Mouse (Mus musculus) heart, embryonic 15.5 days (tissue): ENCODE measurements around the gene Arl4c. TPM values are rescaled to one million over a fixed set of nuclear protein-coding genes. Genes with fewer than 3 reads are reported as not detected.
"Not testable (repeated sequence)": the region's sequence is repeated elsewhere in the genome, so short reads cannot be mapped to it uniquely, and the experiment has no call there.

Experiments
- ATAC-seq: fragments of 200-750 bp; cut with Nextera tagmentation; replicated peaks from 2 replicates; pipeline ENCODE4 v1.8.0; 2017; ENCODE audit warnings: low read depth, moderate TSS enrichment; ENCODE audit not compliant: insufficient number of reproducible peaks, insufficient read depth, low FRiP score
- H3K27ac ChIP-seq: fragments of 300-500 bp; sonication (generic); 2 replicates; pipeline ENCODE4 v1.5.1; 2015; ENCODE audit warnings: mild to moderate bottlenecking, inconsistent platforms
- H3K27me3 ChIP-seq: fragments of 300-500 bp; sonication (generic); 2 replicates; pipeline ENCODE4 v1.6.1; 2015; ENCODE audit warnings: inconsistent platforms
- H3K36me3 ChIP-seq: fragments of 300-500 bp; sonication (generic); 2 replicates; pipeline ENCODE4 v1.6.1; 2015; ENCODE audit warnings: mild to moderate bottlenecking, inconsistent platforms
- H3K4me1 ChIP-seq: fragments of 300-500 bp; sonication (generic); replicated peaks from 2 replicates; pipeline ENCODE4 v1.6.1; 2015; ENCODE audit warnings: inconsistent platforms
- H3K4me2 ChIP-seq: fragments of 300-500 bp; sonication (generic); 2 replicates; pipeline ENCODE4 v1.6.1; 2015; ENCODE audit warnings: inconsistent platforms, mild to moderate bottlenecking, moderate library complexity
- H3K4me3 ChIP-seq: fragments of 300-500 bp; sonication (generic); 2 replicates; pipeline ENCODE4 v1.5.1; 2015; ENCODE audit warnings: mild to moderate bottlenecking, inconsistent platforms
- H3K9ac ChIP-seq: fragments of 300-500 bp; sonication (generic); 2 replicates; pipeline ENCODE4 v1.6.1; 2015; ENCODE audit warnings: mild to moderate bottlenecking, inconsistent platforms
- H3K9me3 ChIP-seq: fragments of 300-500 bp; sonication (generic); replicated peaks from 2 replicates; pipeline ENCODE4 v1.6.1; 2016; ENCODE audit warnings: inconsistent platforms
- WGBS: fragments of 180-500 bp; shearing (Covaris S2); methylation state at CpG from one replicate; pipeline ENCODE4 v1.1.7; 2015; ENCODE audit warnings: mixed read lengths; 5-methylcytosine and 5-hydroxymethylcytosine counted together
- polyA plus RNA-seq: library from polyadenylated mRNA; unstranded; fragments of >200 nt; fragmentation: Nextera tagmentation; extraction: Ambion mirVana; gene quantifications from 2 replicates; pipeline ENCODE4 v1.2.1, GENCODE M21; 2015

Arl4c gene
- polyA plus RNA-seq, 1 experiment from 2014 or later = 7.0 TPM

GRCm38 (mm10) chr1:88641194-88641593, 60.8 kb downstream of the Arl4c start:
- WGBS = 83% methylated on average over 3 of the region's 3 CpGs
- Histone ChIP-seq H3K4me3 (no peak overlapping the region), H3K4me2 (no peak overlapping the region), H3K4me1 (peaks cover 15% of the 10 kb centered on the region), H3K27me3 (no peaks in the 10 kb centered on the region), H3K36me3 (no peaks in the 10 kb centered on the region), H3K9ac (no peak overlapping the region), H3K9me3 (no peaks in the 10 kb centered on the region), H3K27ac (no peak overlapping the region)
- no peak for ATAC-seq

GRCm38 (mm10) chr1:88639432-88640281, 62.4 kb downstream of the Arl4c start:
- H3K36me3 ChIP-seq = no peaks in the 10 kb centered on the region
- H3K27me3 ChIP-seq = no peaks in the 10 kb centered on the region
- H3K4me1 ChIP-seq = peaks cover 19% of the 10 kb centered on the region
- peak; percentile 56; the same call in 1 of the 2 replicates for ATAC-seq
- H3K9ac ChIP-seq = no peak overlapping the region
- H3K27ac ChIP-seq = 0 out of 2 replicates have a peak overlapping the region, but pooled peaks have one; percentile 33
- no peak overlapping the region for H3K4me3 ChIP-seq
- WGBS = 16% methylated on average over 10 of the region's 10 CpGs
- no peaks in the 10 kb centered on the region for H3K9me3 ChIP-seq
- peak overlapping the region; percentile 26; the same call in 1 of the 2 replicates for H3K4me2 ChIP-seq

- Histone ChIP-seq H3K9me3 (no peaks in the 10 kb centered on the region), H3K27me3 (no peaks in the 10 kb centered on the region), H3K4me2 (no peak overlapping the region), H3K4me3 (no peak overlapping the region), H3K4me1 (peaks cover 19% of the 10 kb centered on the region), H3K9ac (no peak overlapping the region), H3K27ac (no peak overlapping the region), H3K36me3 (no peaks in the 10 kb centered on the region)
- 78% methylated on average over 4 of the region's 4 CpGs for WGBS
- ATAC-seq = no peak
These were observed 63.4 kb downstream of the Arl4c start for GRCm38 (mm10) chr1:88638622-88639021.

- not testable (repeated sequence) for ATAC-seq
These were observed 65.4 kb downstream of the Arl4c start for GRCm38 (mm10) chr1:88636579-88637161.

GRCm38 (mm10) chr1:88635659-88636058, 66.4 kb downstream of the Arl4c start:
- ATAC-seq = peak; percentile 59
- Histone ChIP-seq H3K9me3 (no peaks in the 10 kb centered on the region), H3K4me3 (no peak overlapping the region), H3K9ac (no peak overlapping the region), H3K4me1 (peaks cover 19% of the 10 kb centered on the region), H3K27ac (peak overlapping the region; percentile 71), H3K4me2 (no peak overlapping the region), H3K27me3 (no peaks in the 10 kb centered on the region), H3K36me3 (no peaks in the 10 kb centered on the region)
- 66% methylated on average over 12 of the region's 12 CpGs for WGBS

More at GRCm38 (mm10) chr1:88636579-88637161, 65.4 kb downstream of the Arl4c start:
- H3K27me3 ChIP-seq, H3K9me3 ChIP-seq, H3K27ac ChIP-seq, H3K4me3 ChIP-seq, H3K9ac ChIP-seq, H3K36me3 ChIP-seq, H3K4me2 ChIP-seq: not testable (repeated sequence)
- H3K4me1 ChIP-seq = peaks cover 19% of the 10 kb centered on the region
- WGBS = 53% methylated on average over 2 of the region's 2 CpGs

GRCm38 (mm10) chr1:88632851-88633250, 69.2 kb downstream of the Arl4c start:
- no peak for ATAC-seq
- no peaks in the 10 kb centered on the region for H3K36me3 ChIP-seq
- no peak overlapping the region for H3K9ac ChIP-seq
- no peaks in the 10 kb centered on the region for H3K27me3 ChIP-seq
- no peak overlapping the region for H3K4me3 ChIP-seq
- no peaks in the 10 kb centered on the region for H3K9me3 ChIP-seq
- 0 out of 2 replicates have a peak, but pooled peaks cover 4% of the 10 kb centered on the region for H3K4me1 ChIP-seq
- no peak overlapping the region for H3K4me2 ChIP-seq
- 71% methylated on average over 6 of the region's 6 CpGs for WGBS
- H3K27ac ChIP-seq = peak overlapping the region; percentile 58

- Histone ChIP-seq H3K4me3 (no peak overlapping the region), H3K9me3 (no peaks in the 10 kb centered on the region), H3K36me3 (no peaks in the 10 kb centered on the region), H3K4me2 (no peak overlapping the region), H3K27me3 (no peaks in the 10 kb centered on the region), H3K27ac (no peak overlapping the region), H3K4me1 (no peaks in the 10 kb centered on the region; the same call in 1 of the 2 replicates), H3K9ac (no peak overlapping the region)
- WGBS = 33% methylated on average over 2 of the region's 2 CpGs
- ATAC-seq = no peak
These were observed 72.0 kb downstream of the Arl4c start for GRCm38 (mm10) chr1:88629966-88630488.

GRCm38 (mm10) chr1:88625190-88625589, 76.8 kb downstream of the Arl4c start:
- Histone ChIP-seq H3K9ac (no peak overlapping the region), H3K4me2 (no peak overlapping the region), H3K4me3 (no peak overlapping the region), H3K9me3 (no peaks in the 10 kb centered on the region), H3K27me3 (no peaks in the 10 kb centered on the region), H3K36me3 (no peaks in the 10 kb centered on the region), H3K27ac (no peak overlapping the region), H3K4me1 (peaks cover 2% of the 10 kb centered on the region; the same call in 1 of the 2 replicates)
- ATAC-seq = peak; percentile 43; the same call in 1 of the 2 replicates
- WGBS = 50% methylated on average over 1 of the region's 1 CpGs

- ATAC-seq = no peak
- Histone ChIP-seq H3K4me1 (peaks cover 2% of the 10 kb centered on the region; the same call in 1 of the 2 replicates), H3K4me3 (no peak overlapping the region), H3K27ac (no peak overlapping the region), H3K9ac (no peak overlapping the region), H3K9me3 (no peaks in the 10 kb centered on the region), H3K36me3 (no peaks in the 10 kb centered on the region), H3K4me2 (no peak overlapping the region), H3K27me3 (no peaks in the 10 kb centered on the region)
- 89% methylated on average over 4 of the region's 4 CpGs for WGBS
These were observed 77.6 kb downstream of the Arl4c start for GRCm38 (mm10) chr1:88624376-88624775.

- WGBS = 84% methylated on average over 8 of the region's 8 CpGs
- H3K9ac ChIP-seq = no peak overlapping the region
These were observed 78.4 kb downstream of the Arl4c start for GRCm38 (mm10) chr1:88623541-88624115.

More at GRCm38 (mm10) chr1:88623541-88624115, 78.4 kb downstream of the Arl4c start:
- Histone ChIP-seq H3K27ac (no peak overlapping the region), H3K36me3 (no peaks in the 10 kb centered on the region), H3K9me3 (no peaks in the 10 kb centered on the region), H3K4me3 (no peak overlapping the region), H3K4me2 (no peak overlapping the region), H3K4me1 (peaks cover 2% of the 10 kb centered on the region; the same call in 1 of the 2 replicates), H3K27me3 (no peaks in the 10 kb centered on the region)
- ATAC-seq = no peak
